Mouse (Mus musculus) heart, adult 2 months (tissue): ENCODE data around the gene Asic2. TPM values are rescaled to one million over a fixed set of nuclear protein-coding genes. Genes with fewer than 3 reads are reported as not detected.

Source experiments
- DNase-seq, 2 experiments: peaks; one replicate each; pipeline ENCODE4 v3.0.0; 2021
- H3K27ac ChIP-seq: fragments of 200-600 bp; 2 replicates; pipeline ENCODE4 v1.8.1; 2022
- H3K27me3 ChIP-seq: fragments of 200-500 bp; 2 replicates; pipeline ENCODE4 v1.6.1; 2012; ENCODE audit warnings: mild to moderate bottlenecking, low read length, inconsistent platforms, mixed read lengths; ENCODE audit not compliant: control insufficient read depth, insufficient read depth
- H3K36me3 ChIP-seq: fragments of 200-500 bp; 2 replicates; pipeline ENCODE4 v1.6.1; 2012; ENCODE audit warnings: low read length, inconsistent platforms; ENCODE audit not compliant: control insufficient read depth, insufficient read depth
- H3K4me1 ChIP-seq: fragments of 200-500 bp; 2 replicates; pipeline ENCODE4 v1.6.1; 2011; ENCODE audit warnings: low read length; ENCODE audit not compliant: control insufficient read depth, insufficient read depth
- H3K4me3 ChIP-seq: fragments of 200-600 bp; 2 replicates; pipeline ENCODE4 v1.8.1; 2022
- H3K79me2 ChIP-seq: fragments of 200-500 bp; replicated peaks from 2 replicates; pipeline ENCODE4 v1.6.1; 2012; ENCODE audit warnings: mild to moderate bottlenecking, inconsistent platforms, low read length, moderate library complexity, mixed read lengths; ENCODE audit not compliant: control insufficient read depth, insufficient read depth
- H3K9ac ChIP-seq: fragments of 200-500 bp; 2 replicates; pipeline ENCODE4 v1.6.1; 2012; ENCODE audit warnings: low read depth, mild to moderate bottlenecking, control low read depth, inconsistent platforms, low read length, mixed read lengths
- CTCF ChIP-seq: fragments of 200-600 bp; IDR thresholded peaks from 2 replicates; pipeline ENCODE4 v1.8.1; 2022; ENCODE audit warnings: antibody characterized with exemption, mild to moderate bottlenecking, moderate library complexity
- EP300 ChIP-seq: fragments of 200-500 bp; IDR thresholded peaks from 2 replicates; pipeline ENCODE4 v1.6.1; 2011; ENCODE audit warnings: low read depth, low read length, control low read depth; ENCODE audit not compliant: insufficient read depth
- POLR2A ChIP-seq: fragments of 200-500 bp; IDR thresholded peaks from 2 replicates; pipeline ENCODE4 v1.6.1; 2011; ENCODE audit warnings: mild to moderate bottlenecking, low read depth, low read length, control low read depth; ENCODE audit not compliant: insufficient read depth
- WGBS: fragments of 180-500 bp; shearing (Covaris S2); methylation state at CpG from one replicate; pipeline ENCODE4 v1.1.7; 2018; 5-methylcytosine and 5-hydroxymethylcytosine counted together
- intact Hi-C: fragments of 180-260 bp; cut with DNase I; formaldehyde crosslinking; loops from one replicate; pipeline ENCODE4 v1.15.1; 2025
- polyA plus RNA-seq: library from polyadenylated mRNA; depleted of rRNA; stranded (reverse); fragments of >200 nt; gene quantifications from 2 replicates; pipeline ENCODE4 v1.2.3, GENCODE M21; 2012
- total RNA-seq, 2 experiments: library from RNA; stranded (reverse); gene quantifications; 2 replicates each; pipeline ENCODE4 v1.2.3; 2021

Gene Asic2
- total and polyA plus RNA-seq, 3 experiments = not detected

- H3K4me1 ChIP-seq = no peaks in the 10 kb centered on the region
- H3K79me2 ChIP-seq = no peaks in the 10 kb centered on the region
- H3K4me3 ChIP-seq = no peak overlapping the region
- no peak for DNase-seq
- intact Hi-C loops = no loop called here
- H3K36me3 ChIP-seq = no peaks in the 10 kb centered on the region
- TF ChIP-seq POLR2A = no peak
- no peak for TF ChIP-seq CTCF
- no peak for TF ChIP-seq EP300
- 97% methylated on average over 2 of the region's 2 CpGs for WGBS
- no peak overlapping the region for H3K9ac ChIP-seq
- no peak overlapping the region for H3K27ac ChIP-seq
- no peaks in the 10 kb centered on the region for H3K27me3 ChIP-seq
Measured at GRCm38 (mm10) chr11:81405951-81406350, 562.3 kb downstream of the Asic2 start.

- intact Hi-C loops = no loop called here
- no peaks in the 10 kb centered on the region for H3K79me2 ChIP-seq
- H3K4me3 ChIP-seq = no peak overlapping the region
- TF ChIP-seq CTCF = no peak
- TF ChIP-seq EP300 = no peak
- TF ChIP-seq POLR2A = no peak
- H3K27ac ChIP-seq = no peak overlapping the region
- WGBS = 65% methylated on average over 8 of the region's 8 CpGs
- H3K36me3 ChIP-seq = no peaks in the 10 kb centered on the region
- no peaks in the 10 kb centered on the region for H3K4me1 ChIP-seq
- H3K27me3 ChIP-seq = no peaks in the 10 kb centered on the region
- DNase-seq = no peak
- H3K9ac ChIP-seq = no peak overlapping the region
Measured at GRCm38 (mm10) chr11:81402263-81402662, 566.0 kb downstream of the Asic2 start.

- 78% methylated on average over 9 of the region's 9 CpGs for WGBS
- TF ChIP-seq POLR2A = no peak
- TF ChIP-seq EP300 = no peak
- TF ChIP-seq CTCF = no peak
- H3K27ac ChIP-seq = no peak overlapping the region
- H3K36me3 ChIP-seq = no peaks in the 10 kb centered on the region
- no peaks in the 10 kb centered on the region for H3K4me1 ChIP-seq
- H3K9ac ChIP-seq = no peak overlapping the region
- intact Hi-C loops = no loop called here
- H3K4me3 ChIP-seq = no peak overlapping the region
- H3K79me2 ChIP-seq = no peaks in the 10 kb centered on the region
- no peaks in the 10 kb centered on the region for H3K27me3 ChIP-seq
- DNase-seq = no peak
Measured at GRCm38 (mm10) chr11:81392855-81393254, 575.4 kb downstream of the Asic2 start.

- Histone ChIP-seq H3K27me3 (no peaks in the 10 kb centered on the region), H3K79me2 (no peaks in the 10 kb centered on the region), H3K4me1 (no peaks in the 10 kb centered on the region), H3K4me3 (no peak overlapping the region), H3K36me3 (no peaks in the 10 kb centered on the region), H3K27ac (no peak overlapping the region), H3K9ac (no peak overlapping the region)
- DNase-seq = no peak
- intact Hi-C loops = no loop called here
- 77% methylated on average over 2 of the region's 2 CpGs for WGBS
- no peak for TF ChIP-seq CTCF
- no peak for TF ChIP-seq POLR2A
- no peak for TF ChIP-seq EP300
Measured at GRCm38 (mm10) chr11:81386185-81386584, 582.1 kb downstream of the Asic2 start.

GRCm38 (mm10) chr11:81385547-81385946 is 582.7 kb downstream of the Asic2 start:
- Histone ChIP-seq H3K4me3 (no peak overlapping the region), H3K36me3 (no peaks in the 10 kb centered on the region), H3K4me1 (no peaks in the 10 kb centered on the region), H3K27ac (no peak overlapping the region), H3K79me2 (no peaks in the 10 kb centered on the region), H3K27me3 (no peaks in the 10 kb centered on the region), H3K9ac (no peak overlapping the region)
- no peak for DNase-seq
- no peak for TF ChIP-seq CTCF
- no peak for TF ChIP-seq EP300
- no peak for TF ChIP-seq POLR2A
- intact Hi-C loops = no loop called here

GRCm38 (mm10) chr11:81374841-81375240 is 593.4 kb downstream of the Asic2 start:
- Histone ChIP-seq H3K4me3 (no peak overlapping the region), H3K27me3 (no peaks in the 10 kb centered on the region), H3K79me2 (no peaks in the 10 kb centered on the region), H3K4me1 (no peaks in the 10 kb centered on the region), H3K27ac (no peak overlapping the region), H3K9ac (no peak overlapping the region), H3K36me3 (no peaks in the 10 kb centered on the region)
- intact Hi-C loops = loop anchor here (1.0 to 10.0 kb wide), 3 partner anchors 87 to 470 kb away; no protein-coding TSS in a partner anchor
- peak; percentile 9 to 38 for DNase-seq
- no peak for TF ChIP-seq EP300
- peak; percentile 91 for TF ChIP-seq CTCF
